Mouse (Mus musculus) CH12.LX (cell line): ENCODE results near the gene Galnt16. TPM values are rescaled to one million over a fixed set of nuclear protein-coding genes. Genes with fewer than 3 reads are reported as not detected.

Source experiments
- DNase-seq: peaks from one replicate; pipeline ENCODE4 v3.0.0-alpha.2; 2013; ENCODE audit errors: extremely low read depth
- H3K27ac ChIP-seq: 2 replicates; pipeline ENCODE4 v1.5.1; 2012; ENCODE audit warnings: low read depth, mild to moderate bottlenecking, control low read depth, moderate library complexity; ENCODE audit not compliant: insufficient read depth
- H3K27me3 ChIP-seq: replicated peaks from 2 replicates; pipeline ENCODE3; 2012; ENCODE audit warnings: inconsistent platforms
- H3K36me3 ChIP-seq, 2 experiments: replicated peaks in 1 of 2; 2 replicates each; pipeline versions ENCODE3 to v1.6.1; 2012; ENCODE audit warnings: inconsistent platforms in 1 of 2, low read length in 1 of 2, mild to moderate bottlenecking in 1 of 2, mixed read lengths in 1 of 2, moderate library complexity in 1 of 2; ENCODE audit not compliant: control insufficient read depth in 1 of 2, insufficient read depth in 1 of 2
- H3K4me1 ChIP-seq, 2 experiments: 2 replicates each; pipeline ENCODE4 v1.6.1; 2012; ENCODE audit warnings: inconsistent platforms in 1 of 2, moderate library complexity in 1 of 2; ENCODE audit not compliant: insufficient read depth in 2 of 2, control insufficient read depth in 1 of 2
- H3K4me2 ChIP-seq: 2 replicates; pipeline ENCODE4 v1.6.1; 2012; ENCODE audit warnings: low read depth, mild to moderate bottlenecking, control low read depth; ENCODE audit not compliant: poor library complexity, insufficient read depth, severe bottlenecking
- H3K4me3 ChIP-seq, 3 experiments: fragments of 150-350 bp in 1 of 3; sonication (generic) in 1 of 3; replicated peaks in 1 of 3; 2 replicates each; pipeline versions ENCODE3 to v1.5.1; 2011 to 2012; ENCODE audit warnings: low read depth in 2 of 3, low read length in 2 of 3, mild to moderate bottlenecking in 2 of 3, moderate library complexity in 2 of 3, control low read depth in 1 of 3, improper control_type of control experiment in 1 of 3, inconsistent platforms in 1 of 3, mixed read lengths in 1 of 3; ENCODE audit not compliant: poor library complexity in 1 of 3
- H3K79me2 ChIP-seq: replicated peaks from 2 replicates; pipeline ENCODE4 v1.6.1; 2012; ENCODE audit warnings: mild to moderate bottlenecking, moderate library complexity; ENCODE audit not compliant: control insufficient read depth, poor library complexity, insufficient read depth, severe bottlenecking; ENCODE audit errors: extremely low read depth
- H3K9ac ChIP-seq: 2 replicates; pipeline ENCODE4 v1.6.1; 2012; ENCODE audit warnings: low read depth, mild to moderate bottlenecking, control low read depth, moderate library complexity; ENCODE audit not compliant: insufficient read depth
- H3K9me3 ChIP-seq: replicated peaks from 2 replicates; pipeline ENCODE3; 2012; ENCODE audit warnings: low read length, inconsistent platforms, mixed read lengths
- BHLHE40 ChIP-seq: IDR thresholded peaks from 2 replicates; pipeline ENCODE4 v1.6.1; 2011; ENCODE audit warnings: mild to moderate bottlenecking, low read depth, low read length, improper control_type of control experiment
- CHD1 ChIP-seq: IDR thresholded peaks from 2 replicates; pipeline ENCODE4 v1.6.1; 2012; ENCODE audit warnings: low read depth, low read length, improper control_type of control experiment, inconsistent platforms
- CHD2 ChIP-seq: IDR thresholded peaks from 2 replicates; pipeline ENCODE4 v1.6.1; 2011; ENCODE audit warnings: low read length, improper control_type of control experiment
- CTCF ChIP-seq, 2 experiments: IDR thresholded peaks in 1 of 2; conservative IDR thresholded peaks in 1 of 2; 2 replicates each; pipeline ENCODE4 v1.5.1; 2011 to 2012; ENCODE audit warnings: low read depth in 2 of 2, low read length in 2 of 2, improper control_type of control experiment in 1 of 2, inconsistent platforms in 1 of 2, mild to moderate bottlenecking in 1 of 2, moderate library complexity in 1 of 2
- ELF1 ChIP-seq: IDR thresholded peaks from 2 replicates; pipeline ENCODE4 v1.6.1; 2014; ENCODE audit warnings: low read depth, mild to moderate bottlenecking, inconsistent platforms, low read length, improper control_type of control experiment
- EP300 ChIP-seq: IDR thresholded peaks from 2 replicates; pipeline ENCODE4 v1.6.1; 2011; ENCODE audit warnings: low read length, improper control_type of control experiment
- IRF4 ChIP-seq: IDR thresholded peaks from 2 replicates; pipeline ENCODE4 v1.6.1; 2014; ENCODE audit warnings: low read depth, mild to moderate bottlenecking, inconsistent platforms, low read length, improper control_type of control experiment
- JUN ChIP-seq: IDR thresholded peaks from 2 replicates; pipeline ENCODE4 v1.6.1; 2011; ENCODE audit warnings: low read depth, mild to moderate bottlenecking, low read length, improper control_type of control experiment, moderate library complexity; ENCODE audit not compliant: insufficient read depth
- KAT2A ChIP-seq: IDR thresholded peaks from 2 replicates; pipeline ENCODE4 v1.6.1; 2012; ENCODE audit warnings: low read length, improper control_type of control experiment, inconsistent platforms; ENCODE audit not compliant: insufficient replicate concordance
- MAFK ChIP-seq: IDR thresholded peaks from 2 replicates; pipeline ENCODE4 v1.6.1; 2011; ENCODE audit warnings: low read length, improper control_type of control experiment; ENCODE audit not compliant: insufficient replicate concordance
- MAX ChIP-seq: IDR thresholded peaks from 2 replicates; pipeline ENCODE4 v1.6.1; 2011; ENCODE audit warnings: low read length, improper control_type of control experiment
- MEF2A ChIP-seq: IDR thresholded peaks from 2 replicates; pipeline ENCODE4 v1.6.1; 2014; ENCODE audit warnings: low read depth, mild to moderate bottlenecking, inconsistent platforms, low read length, improper control_type of control experiment, borderline replicate concordance
- MYC ChIP-seq: IDR thresholded peaks from 2 replicates; pipeline ENCODE4 v1.6.1; 2011; ENCODE audit warnings: low read depth, mild to moderate bottlenecking, improper control_type of control experiment, low read length
- NELFE ChIP-seq: IDR thresholded peaks from 2 replicates; pipeline ENCODE4 v1.6.1; 2011; ENCODE audit warnings: low read depth, low read length, improper control_type of control experiment
- POLR2AphosphoS2 ChIP-seq: IDR thresholded peaks from 2 replicates; pipeline ENCODE4 v1.6.1; 2011; ENCODE audit warnings: low read depth, low read length, improper control_type of control experiment
- TBP ChIP-seq: conservative IDR thresholded peaks from 2 replicates; pipeline ENCODE4 v1.6.1; 2011; ENCODE audit warnings: low read depth, low read length, improper control_type of control experiment
- UBTF ChIP-seq: IDR thresholded peaks from 2 replicates; pipeline ENCODE4 v1.6.1; 2012; ENCODE audit warnings: low read depth, mild to moderate bottlenecking, inconsistent platforms, low read length, improper control_type of control experiment, moderate library complexity
- USF2 ChIP-seq: conservative IDR thresholded peaks from 2 replicates; pipeline ENCODE4 v1.6.1; 2011; ENCODE audit warnings: low read depth, low read length, improper control_type of control experiment
- ZC3H11A ChIP-seq: IDR thresholded peaks from 2 replicates; pipeline ENCODE4 v1.6.1; 2012; ENCODE audit warnings: low read depth, mild to moderate bottlenecking, inconsistent platforms, low read length, improper control_type of control experiment
- ZKSCAN1 ChIP-seq: IDR thresholded peaks from 2 replicates; pipeline ENCODE4 v1.6.1; 2012; ENCODE audit warnings: low read depth, inconsistent platforms, low read length, improper control_type of control experiment, borderline replicate concordance
- ZMIZ1 ChIP-seq: IDR thresholded peaks from 2 replicates; pipeline ENCODE4 v1.6.1; 2012; ENCODE audit warnings: low read depth, mild to moderate bottlenecking, inconsistent platforms, low read length, improper control_type of control experiment
- ZNF384 ChIP-seq: IDR thresholded peaks from 2 replicates; pipeline ENCODE4 v1.6.1; 2012; ENCODE audit warnings: low read depth, low read length, improper control_type of control experiment, inconsistent platforms
- dilution Hi-C: fragments of 300-500 bp; cut with MboI; formaldehyde crosslinking; loops from 2 replicates; pipeline ENCODE4 v1.14.3; 2020; ENCODE audit warnings: low sequenced_read_pairs; ENCODE audit not compliant: extremely low pct_unique_long_range_greater_than_20kb, extremely low pct_ligation_motif_present
- in situ Hi-C: fragments of 300-500 bp; cut with MboI; formaldehyde crosslinking; loops from 3 replicates; pipeline ENCODE4 v1.14.3; 2019; ENCODE audit warnings: low sequenced_read_pairs, low pct_ligation_motif_present, low pct_unique_long_range_greater_than_20kb, mixed read lengths
- polyA plus RNA-seq: library from polyadenylated mRNA; unstranded; fragments of >175 nt; gene quantifications from 2 replicates; pipeline ENCODE4 v1.2.1, GENCODE M21; 2012; ENCODE audit warnings: low read depth; ENCODE audit not compliant: insufficient read length
- total RNA-seq, 2 experiments: library from RNA; depleted of rRNA; stranded (reverse); fragments of 300-350 nt in 1 of 2; fragments of >200 nt in 1 of 2; gene quantifications; 2 replicates each; pipeline ENCODE4 v1.2.3; 2012 to 2014

Gene Galnt16
- total and polyA plus RNA-seq, 3 experiments, result not detected

DNA sequence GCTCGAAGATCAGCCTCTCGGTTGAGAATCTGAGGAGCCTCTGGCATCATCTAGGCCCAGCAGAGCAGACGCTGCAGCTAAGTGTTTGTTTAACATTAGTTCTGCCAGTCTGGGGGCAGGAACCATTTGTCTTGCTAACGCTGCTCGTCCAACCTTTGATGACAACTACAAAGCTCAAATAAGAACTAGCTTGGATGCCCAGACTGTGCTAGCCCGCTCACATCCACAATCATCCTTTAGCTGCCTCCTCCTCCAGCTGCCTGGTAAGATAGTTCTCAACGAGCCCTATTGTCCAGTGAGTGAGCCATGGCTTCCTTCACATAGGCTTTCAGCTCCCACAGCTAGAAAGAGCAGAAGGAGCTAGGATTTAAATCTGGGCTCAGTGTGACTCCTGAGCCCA is 80.2 kb downstream of the Galnt16 start:
- no peak for DNase-seq
- Histone ChIP-seq H3K9me3 (no peaks in the 10 kb centered on the region), H3K36me3 (no peaks in the 10 kb centered on the region), H3K79me2 (no peaks in the 10 kb centered on the region), H3K27me3 (peaks cover 2% of the 10 kb centered on the region), H3K9ac (no peak overlapping the region), H3K4me3 (no peak overlapping the region), H3K4me2 (no peak overlapping the region), H3K27ac (no peak overlapping the region)
- dilution Hi-C loops, result no loop called here
- no peak for TF ChIP-seq CTCF (conservative IDR thresholded peaks at IDR 0.05 in 1 of 2, IDR thresholded peaks at IDR 0.05 in 1 of 2; ENCODE audit: low read depth in 2 of 2, low read length in 2 of 2)
- no peak for TF ChIP-seq ZMIZ1
- TF ChIP-seq ZKSCAN1, result no peak
- TF ChIP-seq ZC3H11A, result no peak
- TF ChIP-seq NELFE, result no peak
- TF ChIP-seq JUN, result no peak
- TF ChIP-seq USF2, result no peak
- TF ChIP-seq MAFK, result no peak
- TF ChIP-seq ELF1, result no peak
- TF ChIP-seq, all 38 proteins: peak for 0
- in situ Hi-C loops, result loop anchor here (25.0 kb wide), 1 partner anchor 436 kb away; no protein-coding TSS in a partner anchor
- peaks cover 0 to 5% of the 10 kb centered on the region in 2 experiments; a peak in 2 of 4 replicates for H3K4me1 ChIP-seq

- no peak for DNase-seq
- no peak for TF ChIP-seq UBTF
- TF ChIP-seq NELFE, result no peak
- no peak for TF ChIP-seq TBP
- TF ChIP-seq JUN, result no peak
- no peak for TF ChIP-seq MYC
- TF ChIP-seq MAX, result no peak
- TF ChIP-seq CHD1, result no peak
- TF ChIP-seq CHD2, result no peak
- no peak for TF ChIP-seq USF2
- no peak for TF ChIP-seq IRF4
- TF ChIP-seq MEF2A, result no peak
- no peak for TF ChIP-seq EP300
- no peak for TF ChIP-seq BHLHE40
- TF ChIP-seq ZNF384, result no peak
- TF ChIP-seq POLR2AphosphoS2, result no peak
- no peak for TF ChIP-seq KAT2A
- Histone ChIP-seq H3K4me1 (peaks cover 0 to 3% of the 10 kb centered on the region in 2 experiments; a peak in 2 of 4 replicates), H3K27me3 (peaks cover 2% of the 10 kb centered on the region), H3K27ac (no peak overlapping the region), H3K9ac (no peak overlapping the region), H3K36me3 (no peaks in the 10 kb centered on the region), H3K4me2 (no peak overlapping the region), H3K79me2 (no peaks in the 10 kb centered on the region), H3K4me3 (no peak overlapping the region), H3K9me3 (no peaks in the 10 kb centered on the region)
- dilution Hi-C loops (no loop called here), in situ Hi-C loops (loop anchor here (25.0 kb wide), 1 partner anchor 436 kb away; no protein-coding TSS in a partner anchor)
Measured at GRCm38 (mm10) chr12:80598756-80599155, 80.7 kb downstream of the Galnt16 start.
